Mouse (Mus musculus) ES-E14 (cell line): ENCODE measurements around the gene Dtnb.

Source experiments
- CHD2 ChIP-seq: IDR thresholded peaks from 2 replicates; pipeline ENCODE4 v1.6.1; 2014; ENCODE audit warnings: mild to moderate bottlenecking, low read depth, low read length, inconsistent platforms
- ZNF384 ChIP-seq: IDR thresholded peaks from 2 replicates; pipeline ENCODE4 v1.6.1; 2012; ENCODE audit warnings: low read depth, low read length, inconsistent platforms

GRCm38 (mm10) chr12:3761591-3762295, 189.6 kb downstream of the Dtnb start:
- TF ChIP-seq CHD2 (no peak), ZNF384 (no peak)
